Mouse (Mus musculus): ENCODE measurements around the gene Phlda2.

- TF ChIP-seq CTCF (conservative IDR thresholded peaks at IDR 0.05; ENCODE audit: low read length) (no peak), POU5F1 (IDR thresholded peaks at IDR 0.05; ENCODE audit: borderline replicate concordance, low read length) (no peak), NANOG (IDR thresholded peaks at IDR 0.05; ENCODE audit: borderline replicate concordance, low read length) (no peak)
Observed at GRCm38 (mm10) chr7:143511335-143511712, 8.4 kb upstream of the Phlda2 start.

All from E14TG2a.4 (cell line).